Mouse (Mus musculus) neural tube, embryonic 13.5 days (tissue): ENCODE measurements at regions not wholly inside any gene's neighbourhood (a gene's known extent, or its start where the extent isn't known, plus 50 kb on each side); places are given as distances from the start of the nearest gene placed in this dataset.

Experiments used
- ATAC-seq: fragments of 200-750 bp; cut with Nextera tagmentation; 2 replicates; pipeline ENCODE4 v1.8.0; 2017; ENCODE audit warnings: low read depth, mild to moderate bottlenecking, moderate TSS enrichment, moderate library complexity
- H3K27ac ChIP-seq: fragments of 300-500 bp; sonication (generic); replicated peaks from 2 replicates; pipeline ENCODE4 v1.5.1; 2015; ENCODE audit warnings: moderate library complexity, mild to moderate bottlenecking, inconsistent platforms
- H3K27me3 ChIP-seq: fragments of 300-500 bp; sonication (generic); 2 replicates; pipeline ENCODE4 v1.6.1; 2015; ENCODE audit warnings: mild to moderate bottlenecking, inconsistent platforms
- H3K36me3 ChIP-seq: fragments of 300-500 bp; sonication (generic); 2 replicates; pipeline ENCODE4 v1.6.1; 2015; ENCODE audit warnings: mild to moderate bottlenecking, inconsistent platforms
- H3K4me1 ChIP-seq: fragments of 300-500 bp; sonication (generic); replicated peaks from 2 replicates; pipeline ENCODE4 v1.6.1; 2015; ENCODE audit warnings: inconsistent platforms
- H3K4me2 ChIP-seq: fragments of 300-500 bp; sonication (generic); 2 replicates; pipeline ENCODE4 v1.6.1; 2015; ENCODE audit warnings: inconsistent platforms, mild to moderate bottlenecking, moderate library complexity
- H3K4me3 ChIP-seq: fragments of 300-500 bp; sonication (generic); 2 replicates; pipeline ENCODE4 v1.5.1; 2015; ENCODE audit warnings: mild to moderate bottlenecking, inconsistent platforms
- H3K9ac ChIP-seq: fragments of 300-500 bp; sonication (generic); 2 replicates; pipeline ENCODE4 v1.6.1; 2015; ENCODE audit warnings: moderate library complexity, mild to moderate bottlenecking, inconsistent platforms
- H3K9me3 ChIP-seq: fragments of 300-500 bp; sonication (generic); 2 replicates; pipeline ENCODE4 v1.6.1; 2016; ENCODE audit warnings: inconsistent platforms
- WGBS: fragments of 180-500 bp; shearing (Covaris S2); methylation state at CpG from one replicate; pipeline ENCODE4 v1.1.7; 2015; 5-methylcytosine and 5-hydroxymethylcytosine counted together

GRCm38 (mm10) chr6:118330496-118330895, 88.8 kb downstream of the Bms1 start:
- Histone ChIP-seq H3K27me3 (no peaks in the 10 kb centered on the region), H3K9ac (no peak overlapping the region), H3K36me3 (no peaks in the 10 kb centered on the region), H3K27ac (no peak overlapping the region), H3K4me2 (no peak overlapping the region), H3K4me3 (no peak overlapping the region), H3K9me3 (no peaks in the 10 kb centered on the region), H3K4me1 (no peaks in the 10 kb centered on the region)
- ATAC-seq, result no peak
- WGBS, result 90% methylated on average over 7 of the region's 7 CpGs

GRCm38 (mm10) chr6:118327458-118327857, 91.8 kb downstream of the Bms1 start:
- Histone ChIP-seq H3K27me3 (no peaks in the 10 kb centered on the region), H3K36me3 (no peaks in the 10 kb centered on the region), H3K4me3 (no peak overlapping the region), H3K9me3 (no peaks in the 10 kb centered on the region), H3K27ac (no peak overlapping the region), H3K9ac (no peak overlapping the region), H3K4me1 (peaks cover 11% of the 10 kb centered on the region; the same call in 1 of the 2 replicates), H3K4me2 (no peak overlapping the region)
- no peak for ATAC-seq
- WGBS, result 66% methylated on average over 6 of the region's 6 CpGs

GRCm38 (mm10) chr6:118325681-118326080, 93.6 kb downstream of the Bms1 start:
- WGBS, result 91% methylated on average over 1 of the region's 1 CpGs
- ATAC-seq, result no peak
- peaks cover 11% of the 10 kb centered on the region; the same call in 1 of the 2 replicates for H3K4me1 ChIP-seq
- no peak overlapping the region for H3K4me3 ChIP-seq
- no peak overlapping the region for H3K27ac ChIP-seq
- H3K9me3 ChIP-seq, result no peaks in the 10 kb centered on the region
- no peaks in the 10 kb centered on the region for H3K27me3 ChIP-seq
- H3K36me3 ChIP-seq, result no peaks in the 10 kb centered on the region
- no peak overlapping the region for H3K4me2 ChIP-seq
- H3K9ac ChIP-seq, result no peak overlapping the region

- ATAC-seq, result no peak
- 78% methylated on average over 4 of the region's 4 CpGs for WGBS
- peaks cover 11% of the 10 kb centered on the region; the same call in 1 of the 2 replicates for H3K4me1 ChIP-seq
- H3K27me3 ChIP-seq, result no peaks in the 10 kb centered on the region
- H3K9ac ChIP-seq, result no peak overlapping the region
- no peaks in the 10 kb centered on the region for H3K36me3 ChIP-seq
- H3K27ac ChIP-seq, result no peak overlapping the region
- no peak overlapping the region for H3K4me2 ChIP-seq
- H3K9me3 ChIP-seq, result no peaks in the 10 kb centered on the region
- no peak overlapping the region for H3K4me3 ChIP-seq
Observed at GRCm38 (mm10) chr6:118324559-118324958, 94.7 kb downstream of the Bms1 start.

- no peaks in the 10 kb centered on the region for H3K36me3 ChIP-seq
- H3K9ac ChIP-seq, result no peak overlapping the region
- no peak overlapping the region for H3K4me3 ChIP-seq
- H3K9me3 ChIP-seq, result no peaks in the 10 kb centered on the region
- H3K4me2 ChIP-seq, result no peak overlapping the region
- WGBS, result 72% methylated on average over 6 of the region's 6 CpGs
- no peaks in the 10 kb centered on the region for H3K27me3 ChIP-seq
- no peak for ATAC-seq
- peaks cover 11% of the 10 kb centered on the region; the same call in 1 of the 2 replicates for H3K4me1 ChIP-seq
- H3K27ac ChIP-seq, result no peak overlapping the region
Observed at GRCm38 (mm10) chr6:118323052-118323451, 96.2 kb downstream of the Bms1 start.

- ATAC-seq, result no peak
- WGBS, result 72% methylated on average over 5 of the region's 5 CpGs
- Histone ChIP-seq H3K4me1 (peaks cover 11% of the 10 kb centered on the region; the same call in 1 of the 2 replicates), H3K36me3 (no peaks in the 10 kb centered on the region), H3K27me3 (no peaks in the 10 kb centered on the region), H3K4me3 (no peak overlapping the region), H3K4me2 (no peak overlapping the region), H3K9ac (no peak overlapping the region), H3K9me3 (no peaks in the 10 kb centered on the region), H3K27ac (no peak overlapping the region)
Observed at GRCm38 (mm10) chr6:118322631-118323030, 96.6 kb downstream of the Bms1 start.

GRCm38 (mm10) chr6:118322061-118322460, 97.2 kb downstream of the Bms1 start:
- Histone ChIP-seq H3K36me3 (no peaks in the 10 kb centered on the region), H3K27ac (no peak overlapping the region), H3K9ac (no peak overlapping the region), H3K4me1 (peaks cover 11% of the 10 kb centered on the region; the same call in 1 of the 2 replicates), H3K27me3 (no peaks in the 10 kb centered on the region), H3K4me3 (no peak overlapping the region), H3K4me2 (no peak overlapping the region), H3K9me3 (no peaks in the 10 kb centered on the region)
- 89% methylated on average over 6 of the region's 6 CpGs for WGBS
- ATAC-seq, result no peak

- H3K27me3 ChIP-seq, result no peaks in the 10 kb centered on the region
- no peak overlapping the region for H3K4me2 ChIP-seq
- no peak overlapping the region for H3K4me3 ChIP-seq
- WGBS, result 90% methylated on average over 7 of the region's 7 CpGs
- no peak overlapping the region for H3K9ac ChIP-seq
- no peaks in the 10 kb centered on the region for H3K9me3 ChIP-seq
- peaks cover 14% of the 10 kb centered on the region for H3K4me1 ChIP-seq
- ATAC-seq, result no peak
- H3K27ac ChIP-seq, result no peak overlapping the region
- no peaks in the 10 kb centered on the region for H3K36me3 ChIP-seq
Observed at GRCm38 (mm10) chr6:118320021-118320525, 99.2 kb downstream of the Bms1 start.

- Histone ChIP-seq H3K4me2 (no peak overlapping the region), H3K9me3 (no peaks in the 10 kb centered on the region), H3K4me3 (no peak overlapping the region), H3K36me3 (no peaks in the 10 kb centered on the region), H3K27me3 (no peaks in the 10 kb centered on the region), H3K27ac (no peak overlapping the region), H3K9ac (no peak overlapping the region), H3K4me1 (peaks cover 3% of the 10 kb centered on the region; the same call in 1 of the 2 replicates)
- ATAC-seq, result no peak
- 84% methylated on average over 6 of the region's 6 CpGs for WGBS
Observed at GRCm38 (mm10) chr6:118315881-118316280, 103.4 kb downstream of the Bms1 start.

GRCm38 (mm10) chr6:118314941-118315687, 104.2 kb downstream of the Bms1 start:
- ATAC-seq, result no peak
- no peaks in the 10 kb centered on the region for H3K9me3 ChIP-seq
- no peak overlapping the region for H3K4me2 ChIP-seq
- H3K4me3 ChIP-seq, result no peak overlapping the region
- H3K27me3 ChIP-seq, result no peaks in the 10 kb centered on the region
- 24% methylated on average over 13 of the region's 13 CpGs for WGBS
- no peak overlapping the region for H3K9ac ChIP-seq
- no peak overlapping the region for H3K27ac ChIP-seq
- peaks cover 3% of the 10 kb centered on the region; the same call in 1 of the 2 replicates for H3K4me1 ChIP-seq
- H3K36me3 ChIP-seq, result no peaks in the 10 kb centered on the region

- H3K4me1 ChIP-seq, result peaks cover 25% of the 10 kb centered on the region
- ATAC-seq, result no peak
- no peak overlapping the region for H3K4me2 ChIP-seq
- no peaks in the 10 kb centered on the region for H3K27me3 ChIP-seq
- 77% methylated on average over 9 of the region's 9 CpGs for WGBS
- no peaks in the 10 kb centered on the region for H3K9me3 ChIP-seq
- H3K4me3 ChIP-seq, result no peak overlapping the region
- H3K36me3 ChIP-seq, result no peaks in the 10 kb centered on the region
- no peak overlapping the region for H3K27ac ChIP-seq
- H3K9ac ChIP-seq, result no peak overlapping the region
Observed at GRCm38 (mm10) chr6:118311081-118311480, 108.2 kb downstream of the Bms1 start.

- Histone ChIP-seq H3K4me1 (peaks cover 22% of the 10 kb centered on the region; the same call in 1 of the 2 replicates), H3K4me3 (no peak overlapping the region), H3K4me2 (no peak overlapping the region), H3K27ac (no peak overlapping the region), H3K9ac (no peak overlapping the region), H3K9me3 (no peaks in the 10 kb centered on the region), H3K36me3 (no peaks in the 10 kb centered on the region), H3K27me3 (no peaks in the 10 kb centered on the region)
- 87% methylated on average over 2 of the region's 2 CpGs for WGBS
- no peak for ATAC-seq
Observed at GRCm38 (mm10) chr6:118309923-118310322, 109.4 kb downstream of the Bms1 start.
